Mouse (Mus musculus): ENCODE measurements at regions not wholly inside any gene's neighbourhood (a gene's known extent, or its start where the extent isn't known, plus 50 kb on each side); places are given as distances from the start of the nearest gene placed in this dataset.
"Not testable (repeated sequence)": the region's sequence is repeated elsewhere in the genome, so short reads cannot be mapped to it uniquely, and the experiment has no call there.

- H3K27me3 ChIP-seq: no peaks in the 10 kb centered on the region
- H3K4me1 ChIP-seq (replicated peaks): no peaks in the 10 kb centered on the region
- H3K4me3 ChIP-seq: no peak overlapping the region
- H3K4me2 ChIP-seq: no peak overlapping the region
- H3K9me3 ChIP-seq: no peaks in the 10 kb centered on the region
- H3K9ac ChIP-seq: no peak overlapping the region
- no peak overlapping the region for H3K27ac ChIP-seq (replicated peaks)
- WGBS: 89% methylated on average over 4 of the region's 4 CpGs
- no peaks in the 10 kb centered on the region for H3K36me3 ChIP-seq
- no peak for ATAC-seq (ENCODE audit: low FRiP score, low read depth)
These were observed 424.3 kb upstream of the Cntn5 start for GRCm38 (mm10) chr9:11328900-11329299.

- no peak overlapping the region for H3K4me3 ChIP-seq
- H3K4me1 ChIP-seq (replicated peaks): no peaks in the 10 kb centered on the region
- H3K9me3 ChIP-seq: no peaks in the 10 kb centered on the region
- no peak overlapping the region for H3K27ac ChIP-seq (replicated peaks)
- WGBS: 89% methylated on average over 1 of the region's 1 CpGs
- H3K4me2 ChIP-seq: no peak overlapping the region
- no peak overlapping the region for H3K9ac ChIP-seq
- no peaks in the 10 kb centered on the region for H3K36me3 ChIP-seq
- ATAC-seq (ENCODE audit: low FRiP score, low read depth): no peak
- H3K27me3 ChIP-seq: no peaks in the 10 kb centered on the region
These were observed 412.6 kb upstream of the Cntn5 start for GRCm38 (mm10) chr9:11317221-11317620.

GRCm38 (mm10) chr9:11297116-11297515, 392.5 kb upstream of the Cntn5 start:
- H3K27me3 ChIP-seq; H3K4me1 ChIP-seq (replicated peaks); H3K4me3 ChIP-seq; ATAC-seq (ENCODE audit: low FRiP score, low read depth); H3K9ac ChIP-seq; H3K27ac ChIP-seq (replicated peaks); H3K4me2 ChIP-seq; H3K9me3 ChIP-seq; H3K36me3 ChIP-seq: not testable (repeated sequence)
- 94% methylated on average over 17 of the region's 17 CpGs for WGBS

GRCm38 (mm10) chr9:11285135-11285534, 380.6 kb upstream of the Cntn5 start:
- Histone ChIP-seq H3K4me1 (replicated peaks) (no peaks in the 10 kb centered on the region), H3K4me2 (no peak overlapping the region), H3K9ac (no peak overlapping the region), H3K27me3 (no peaks in the 10 kb centered on the region), H3K9me3 (no peaks in the 10 kb centered on the region), H3K36me3 (no peaks in the 10 kb centered on the region), H3K27ac (replicated peaks) (no peak overlapping the region), H3K4me3 (no peak overlapping the region)
- 77% methylated on average over 4 of the region's 4 CpGs for WGBS
- no peak for ATAC-seq (ENCODE audit: low FRiP score, low read depth)

GRCm38 (mm10) chr9:11284549-11284948, 380.0 kb upstream of the Cntn5 start:
- Histone ChIP-seq H3K9me3 (no peaks in the 10 kb centered on the region), H3K27me3 (no peaks in the 10 kb centered on the region), H3K9ac (no peak overlapping the region), H3K27ac (replicated peaks) (no peak overlapping the region), H3K4me3 (no peak overlapping the region), H3K4me1 (replicated peaks) (no peaks in the 10 kb centered on the region), H3K36me3 (no peaks in the 10 kb centered on the region), H3K4me2 (no peak overlapping the region)
- 53% methylated on average over 1 of the region's 1 CpGs for WGBS
- ATAC-seq (ENCODE audit: low FRiP score, low read depth): no peak

GRCm38 (mm10) chr9:11279409-11280127, 375.0 kb upstream of the Cntn5 start:
- Histone ChIP-seq H3K4me1 (replicated peaks) (no peaks in the 10 kb centered on the region), H3K4me3 (no peak overlapping the region), H3K27ac (replicated peaks) (no peak overlapping the region), H3K9ac (no peak overlapping the region), H3K36me3 (no peaks in the 10 kb centered on the region), H3K4me2 (no peak overlapping the region), H3K9me3 (no peaks in the 10 kb centered on the region), H3K27me3 (no peaks in the 10 kb centered on the region)
- WGBS: 66% methylated on average over 5 of the region's 5 CpGs
- ATAC-seq (ENCODE audit: low FRiP score, low read depth): no peak

- 94% methylated on average over 22 of the region's 22 CpGs for WGBS
- H3K4me1 ChIP-seq (replicated peaks): no peaks in the 10 kb centered on the region
- no peak for ATAC-seq (ENCODE audit: low FRiP score, low read depth)
- H3K9me3 ChIP-seq: no peaks in the 10 kb centered on the region
- H3K9ac ChIP-seq: no peak overlapping the region
- no peaks in the 10 kb centered on the region for H3K27me3 ChIP-seq
- no peak overlapping the region for H3K27ac ChIP-seq (replicated peaks)
- no peaks in the 10 kb centered on the region for H3K36me3 ChIP-seq
- no peak overlapping the region for H3K4me3 ChIP-seq
- no peak overlapping the region for H3K4me2 ChIP-seq
These were observed 373.2 kb upstream of the Cntn5 start for GRCm38 (mm10) chr9:11277810-11278209.

GRCm38 (mm10) chr9:11276966-11277365, 372.4 kb upstream of the Cntn5 start:
- H3K9ac ChIP-seq: no peak overlapping the region
- H3K27me3 ChIP-seq: no peaks in the 10 kb centered on the region
- no peak for ATAC-seq (ENCODE audit: low FRiP score, low read depth)
- H3K4me1 ChIP-seq (replicated peaks): no peaks in the 10 kb centered on the region
- H3K36me3 ChIP-seq: no peaks in the 10 kb centered on the region
- H3K9me3 ChIP-seq: no peaks in the 10 kb centered on the region
- no peak overlapping the region for H3K27ac ChIP-seq (replicated peaks)
- 90% methylated on average over 4 of the region's 4 CpGs for WGBS
- H3K4me2 ChIP-seq: no peak overlapping the region
- H3K4me3 ChIP-seq: no peak overlapping the region

GRCm38 (mm10) chr9:11256848-11257247, 352.3 kb upstream of the Cntn5 start:
- no peak overlapping the region for H3K4me2 ChIP-seq
- H3K36me3 ChIP-seq: no peaks in the 10 kb centered on the region
- ATAC-seq (ENCODE audit: low FRiP score, low read depth): no peak
- H3K9me3 ChIP-seq: no peaks in the 10 kb centered on the region
- no peak overlapping the region for H3K9ac ChIP-seq
- no peak overlapping the region for H3K4me3 ChIP-seq
- no peaks in the 10 kb centered on the region for H3K4me1 ChIP-seq (replicated peaks)
- WGBS: 93% methylated on average over 1 of the region's 1 CpGs
- H3K27me3 ChIP-seq: no peaks in the 10 kb centered on the region
- no peak overlapping the region for H3K27ac ChIP-seq (replicated peaks)

- H3K4me2 ChIP-seq: no peak overlapping the region
- H3K9me3 ChIP-seq: no peaks in the 10 kb centered on the region
- no peak overlapping the region for H3K4me3 ChIP-seq
- H3K27me3 ChIP-seq: no peaks in the 10 kb centered on the region
- H3K9ac ChIP-seq: no peak overlapping the region
- 62% methylated on average over 6 of the region's 6 CpGs for WGBS
- peak; percentile 78 for ATAC-seq (ENCODE audit: low FRiP score, low read depth)
- H3K4me1 ChIP-seq (replicated peaks): no peaks in the 10 kb centered on the region
- no peaks in the 10 kb centered on the region for H3K36me3 ChIP-seq
- no peak overlapping the region for H3K27ac ChIP-seq (replicated peaks)
These were observed 302.3 kb upstream of the Cntn5 start for GRCm38 (mm10) chr9:11206829-11207228.

- H3K4me2 ChIP-seq: no peak overlapping the region
- H3K27me3 ChIP-seq: no peaks in the 10 kb centered on the region
- H3K27ac ChIP-seq (replicated peaks): no peak overlapping the region
- H3K36me3 ChIP-seq: no peaks in the 10 kb centered on the region
- no peak overlapping the region for H3K9ac ChIP-seq
- no peak for ATAC-seq (ENCODE audit: low FRiP score, low read depth)
- no peak overlapping the region for H3K4me3 ChIP-seq
- no peaks in the 10 kb centered on the region for H3K9me3 ChIP-seq
- no peaks in the 10 kb centered on the region for H3K4me1 ChIP-seq (replicated peaks)
These were observed 301.7 kb upstream of the Cntn5 start for GRCm38 (mm10) chr9:11206267-11206666.

GRCm38 (mm10) chr9:11192183-11192582, 287.6 kb upstream of the Cntn5 start:
- 18% methylated on average over 2 of the region's 2 CpGs for WGBS
- no peak for ATAC-seq (ENCODE audit: low FRiP score, low read depth)

GRCm38 (mm10) chr9:11145799-11146198, 241.2 kb upstream of the Cntn5 start:
- no peak overlapping the region for H3K4me3 ChIP-seq

More at GRCm38 (mm10) chr9:11192183-11192582, 287.6 kb upstream of the Cntn5 start:
- Histone ChIP-seq H3K9ac (no peak overlapping the region), H3K27me3 (no peaks in the 10 kb centered on the region), H3K4me1 (replicated peaks) (no peaks in the 10 kb centered on the region), H3K27ac (replicated peaks) (no peak overlapping the region), H3K36me3 (no peaks in the 10 kb centered on the region), H3K4me3 (no peak overlapping the region), H3K4me2 (no peak overlapping the region), H3K9me3 (no peaks in the 10 kb centered on the region)

More at GRCm38 (mm10) chr9:11145799-11146198, 241.2 kb upstream of the Cntn5 start:
- H3K9ac ChIP-seq: no peak overlapping the region
- no peaks in the 10 kb centered on the region for H3K36me3 ChIP-seq
- H3K9me3 ChIP-seq: no peaks in the 10 kb centered on the region
- H3K4me2 ChIP-seq: no peak overlapping the region
- H3K27ac ChIP-seq (replicated peaks): no peak overlapping the region
- H3K4me1 ChIP-seq (replicated peaks): no peaks in the 10 kb centered on the region
- H3K27me3 ChIP-seq: no peaks in the 10 kb centered on the region
- 86% methylated on average over 1 of the region's 1 CpGs for WGBS
- no peak for ATAC-seq (ENCODE audit: low FRiP score, low read depth)

Measured in hindbrain, embryonic 15.5 days (tissue).